Mouse (Mus musculus) spleen, adult 12 weeks (tissue): Measurements from ENCODE around the gene Aqp3.
"Not testable (repeated sequence)": the region's sequence is repeated elsewhere in the genome, so short reads cannot be mapped to it uniquely, and the experiment has no call there.

Source experiments
- DNase-seq: peaks from one replicate; pipeline ENCODE4 v3.0.0; 2022; ENCODE audit warnings: low spot score

Aqp3 gene

GRCm38 (mm10) chr4:41102901-41103300, 4.9 kb upstream of the Aqp3 start:
- DNase-seq = no peak

DNA sequence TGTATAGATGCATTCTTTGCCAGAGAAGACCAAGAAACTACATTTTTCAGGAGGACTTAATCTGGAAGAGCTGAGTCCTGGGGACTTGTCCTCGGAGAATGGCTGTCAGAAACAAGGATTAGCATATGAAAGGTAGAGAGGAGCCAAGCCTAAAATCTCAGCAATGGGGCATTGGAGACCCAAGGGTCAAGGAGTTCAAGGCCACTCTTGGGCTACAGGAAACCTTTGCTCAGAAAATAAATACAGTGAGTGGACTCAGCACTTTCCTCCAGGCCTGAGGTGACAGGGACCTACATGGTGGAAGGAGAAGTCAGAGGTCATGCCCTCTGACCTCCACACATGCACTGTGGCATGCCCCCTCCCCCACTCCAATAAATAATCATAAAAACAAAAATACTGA, 3.0 kb upstream of the Aqp3 start:
- DNase-seq = no peak

DNA sequence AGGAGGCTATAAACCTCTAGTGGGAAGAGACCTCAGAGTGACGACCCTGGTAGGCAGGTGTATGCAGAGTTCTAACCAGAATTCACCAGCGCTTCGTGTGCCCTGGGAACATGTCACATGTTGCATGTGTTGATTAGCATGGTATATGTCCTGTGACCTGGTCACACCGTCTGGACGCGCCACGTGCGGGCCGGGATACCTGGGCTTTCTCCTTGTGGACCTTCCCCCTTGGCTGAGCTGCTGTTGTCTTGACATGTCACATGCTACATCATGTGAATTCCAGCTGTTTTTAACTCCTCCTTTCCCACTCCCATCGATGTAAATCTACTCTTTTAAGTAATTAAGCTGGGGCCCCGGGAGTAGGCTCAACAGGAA, 581 bp upstream of the Aqp3 start:
- DNase-seq = no peak

DNA sequence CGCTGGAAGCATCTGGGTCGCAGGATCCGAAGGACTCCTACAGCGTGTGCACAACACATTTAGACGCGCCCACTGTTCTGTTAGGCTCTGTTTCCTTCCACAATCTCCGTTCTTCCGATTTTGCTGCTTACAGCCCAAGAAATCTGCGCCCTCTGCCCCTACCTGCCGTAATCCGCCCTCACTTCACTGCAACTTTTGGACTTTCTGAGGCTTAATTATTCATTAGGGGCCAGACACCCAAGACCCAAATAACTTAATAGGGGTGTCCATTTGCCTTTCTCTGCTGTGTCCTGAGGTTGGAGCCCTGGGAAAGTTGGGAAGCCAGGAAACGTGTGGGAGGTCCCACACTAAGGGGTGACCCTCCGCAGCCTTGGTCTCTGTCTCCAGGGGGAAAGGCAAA, 602 bp downstream of the Aqp3 start:
- no peak for DNase-seq

- no peak for DNase-seq
Observed at GRCm38 (mm10) chr4:41096794-41097193, 1.2 kb downstream of the Aqp3 start.

DNA sequence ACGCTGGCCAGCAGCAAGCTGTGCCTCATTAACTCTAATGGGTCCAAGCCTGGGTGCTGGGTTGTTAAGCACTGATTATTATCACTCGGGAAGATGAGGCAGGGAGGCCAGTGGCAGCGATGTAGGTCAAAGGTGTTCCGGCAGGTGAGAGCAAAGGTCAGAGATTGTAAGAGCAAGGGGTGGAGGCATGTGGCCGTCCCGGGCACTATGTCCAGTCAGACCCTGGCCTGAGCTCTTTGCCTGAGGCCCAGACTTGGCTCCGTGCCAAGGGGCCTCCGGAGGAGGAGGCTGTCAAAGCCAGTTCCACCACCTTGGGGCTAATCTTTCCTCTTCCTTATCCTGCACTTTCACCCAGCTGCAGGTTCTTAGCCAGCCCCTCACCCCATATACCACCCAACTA, 1.8 kb downstream of the Aqp3 start:
- DNase-seq = no peak

DNA sequence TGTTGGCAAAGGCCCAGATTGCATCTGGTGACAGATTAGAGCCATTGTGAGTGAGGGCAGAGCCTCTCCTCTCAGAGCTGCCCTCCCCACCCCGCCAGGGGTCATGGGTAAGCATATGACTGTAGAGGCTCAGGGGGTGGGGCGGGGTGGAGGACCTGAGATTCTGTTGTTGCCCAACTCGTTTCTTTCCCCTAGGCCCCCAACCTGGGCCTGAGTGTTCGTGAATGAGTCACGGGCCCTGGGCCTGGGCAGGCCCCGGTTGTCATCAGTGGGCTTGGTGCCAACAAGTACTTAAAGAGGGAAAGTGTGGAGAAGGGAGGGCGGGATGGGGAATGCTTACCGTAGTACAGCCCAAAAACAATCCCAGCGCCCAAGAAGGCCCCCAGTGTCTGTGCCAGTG, 3.6 kb downstream of the Aqp3 start:
- no peak for DNase-seq

- DNase-seq = no peak
Observed at GRCm38 (mm10) chr4:41092958-41093357, 5.0 kb downstream of the Aqp3 start.

DNA sequence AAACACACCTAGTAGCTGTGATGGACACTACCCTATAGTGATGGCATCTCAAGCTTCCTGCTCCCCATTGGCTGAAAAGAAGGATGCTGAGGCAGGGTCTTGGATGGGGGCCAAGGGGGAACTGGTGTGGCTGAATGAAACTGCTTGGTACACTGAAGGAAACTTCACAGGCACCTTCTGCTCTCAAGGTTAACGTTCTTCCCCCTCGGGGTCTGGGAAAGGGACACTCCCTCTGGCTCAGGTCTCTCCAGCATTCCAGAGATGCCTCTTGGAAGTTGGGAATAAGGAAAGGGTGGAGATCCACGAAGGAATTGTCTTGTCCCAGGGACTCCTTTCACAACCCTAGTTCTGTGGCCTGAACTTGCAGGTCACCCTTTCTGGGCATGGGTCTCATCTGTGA, 6.6 kb downstream of the Aqp3 start:
- no peak for DNase-seq

DNA sequence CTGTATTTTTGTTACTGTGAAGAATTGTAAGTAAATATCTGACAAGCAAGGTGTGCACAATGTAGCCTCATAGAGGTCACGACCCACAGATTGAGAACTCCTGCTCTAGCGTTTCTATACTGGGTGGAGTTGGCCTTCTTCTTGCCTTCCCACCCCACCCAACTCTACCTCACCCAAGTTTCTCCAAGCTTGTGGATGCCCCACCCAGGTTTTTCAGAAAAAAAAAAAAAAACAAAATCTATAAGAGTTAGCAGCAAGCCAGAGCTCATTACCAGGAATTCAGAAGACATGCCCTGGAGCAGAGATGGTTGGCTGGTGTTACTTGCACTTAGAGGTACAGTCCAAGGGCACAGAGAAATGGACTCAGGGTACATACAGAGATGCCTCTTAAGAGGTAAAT, 8.3 kb downstream of the Aqp3 start:
- no peak for DNase-seq

GRCm38 (mm10) chr4:41089189-41089588, 8.8 kb downstream of the Aqp3 start:
- DNase-seq = no peak

GRCm38 (mm10) chr4:41087459-41088298, 10.3 kb downstream of the Aqp3 start:
- peak; percentile 36 for DNase-seq

DNA sequence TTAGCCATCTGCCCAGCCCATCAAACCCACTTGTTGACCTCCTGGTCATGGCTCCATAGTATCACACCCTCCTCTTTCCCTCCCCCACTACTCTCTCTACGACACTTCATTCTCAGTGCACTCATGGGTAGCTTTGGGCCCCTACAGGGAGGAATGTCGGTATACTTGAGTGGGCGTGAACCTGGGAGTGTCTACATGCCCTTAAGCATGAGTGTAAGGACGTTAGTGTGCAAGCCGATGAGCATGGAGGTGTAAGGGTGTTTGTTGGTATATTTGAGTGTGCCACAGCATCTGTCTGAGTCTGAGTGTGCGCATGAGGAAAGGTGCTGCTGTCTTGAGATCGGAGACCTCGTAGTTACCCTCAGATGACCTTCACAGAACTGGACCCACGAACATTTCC, 11.0 kb downstream of the Aqp3 start:
- no peak for DNase-seq

GRCm38 (mm10) chr4:41084819-41085218, 13.2 kb downstream of the Aqp3 start:
- no peak for DNase-seq

GRCm38 (mm10) chr4:41082803-41083202, 15.2 kb downstream of the Aqp3 start:
- DNase-seq = not testable (repeated sequence)

GRCm38 (mm10) chr4:41081733-41082132, 16.2 kb downstream of the Aqp3 start:
- no peak for DNase-seq

- DNase-seq = no peak
Observed at GRCm38 (mm10) chr4:41078726-41079125, 19.3 kb downstream of the Aqp3 start.

- DNase-seq = no peak
Observed at GRCm38 (mm10) chr4:41074461-41074860, 23.5 kb downstream of the Aqp3 start.

DNA sequence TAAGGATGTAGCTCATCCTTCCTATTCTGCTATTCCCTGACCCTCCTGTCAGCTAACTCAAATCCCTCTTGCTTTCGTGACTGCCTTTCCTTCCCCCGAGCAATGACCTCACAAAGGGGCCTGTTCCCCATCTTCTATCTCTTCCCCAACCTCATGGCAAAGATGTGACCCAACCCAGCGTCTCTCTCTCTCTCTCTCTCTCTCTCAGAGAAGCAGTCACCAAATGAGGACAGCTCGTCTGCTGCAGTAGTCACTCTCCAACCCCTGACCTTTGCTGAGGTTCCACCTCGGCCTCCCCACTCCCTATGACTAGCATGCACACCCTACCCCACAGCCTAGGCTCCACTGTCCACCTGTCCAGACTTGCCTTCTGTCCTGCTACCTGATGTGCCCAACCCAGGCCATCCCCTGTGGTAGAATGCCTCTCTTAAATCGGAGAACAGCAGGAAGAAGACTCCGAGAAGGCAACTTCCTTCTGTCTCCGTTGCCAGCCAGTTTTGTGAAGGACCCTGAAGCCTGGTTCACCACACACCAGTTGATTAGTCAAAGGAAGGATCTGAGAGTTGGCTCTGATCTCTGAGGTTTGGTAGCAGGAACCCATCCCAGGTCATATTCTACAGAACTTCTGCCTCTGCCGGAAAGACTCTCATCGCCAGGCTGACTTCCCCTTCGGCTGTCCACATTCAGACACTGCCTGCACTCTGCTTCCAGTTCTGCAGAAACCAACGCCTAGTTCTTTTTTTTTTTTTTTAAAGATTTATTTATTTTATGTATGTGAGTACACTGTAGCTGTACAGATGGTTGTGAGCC, 24.8 kb downstream of the Aqp3 start:
- DNase-seq = no peak

- no peak for DNase-seq
Observed at GRCm38 (mm10) chr4:41071500-41072429, 26.2 kb downstream of the Aqp3 start.

DNA sequence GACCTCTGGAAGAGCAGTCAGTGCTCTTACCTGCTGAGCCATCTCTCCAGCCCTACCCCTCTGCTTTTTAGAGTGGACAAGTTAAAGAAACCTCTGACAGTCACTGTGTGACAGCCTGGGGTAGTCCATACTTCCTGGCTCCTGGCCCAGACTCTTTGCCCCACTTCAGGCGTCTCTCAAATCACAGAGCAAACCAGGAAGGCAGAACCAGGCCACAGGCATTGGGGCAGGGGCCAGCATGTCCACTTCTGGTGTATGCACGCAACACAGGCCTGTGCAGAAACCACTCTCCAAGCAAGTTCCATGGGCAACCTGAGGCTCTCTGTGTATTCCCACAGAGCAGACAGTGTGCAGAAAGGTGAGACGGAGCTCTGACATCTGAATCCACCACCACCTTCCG, 32.8 kb downstream of the Aqp3 start:
- DNase-seq = no peak
